Mouse (Mus musculus): ENCODE measurements around the gene Plxna3.

DNA sequence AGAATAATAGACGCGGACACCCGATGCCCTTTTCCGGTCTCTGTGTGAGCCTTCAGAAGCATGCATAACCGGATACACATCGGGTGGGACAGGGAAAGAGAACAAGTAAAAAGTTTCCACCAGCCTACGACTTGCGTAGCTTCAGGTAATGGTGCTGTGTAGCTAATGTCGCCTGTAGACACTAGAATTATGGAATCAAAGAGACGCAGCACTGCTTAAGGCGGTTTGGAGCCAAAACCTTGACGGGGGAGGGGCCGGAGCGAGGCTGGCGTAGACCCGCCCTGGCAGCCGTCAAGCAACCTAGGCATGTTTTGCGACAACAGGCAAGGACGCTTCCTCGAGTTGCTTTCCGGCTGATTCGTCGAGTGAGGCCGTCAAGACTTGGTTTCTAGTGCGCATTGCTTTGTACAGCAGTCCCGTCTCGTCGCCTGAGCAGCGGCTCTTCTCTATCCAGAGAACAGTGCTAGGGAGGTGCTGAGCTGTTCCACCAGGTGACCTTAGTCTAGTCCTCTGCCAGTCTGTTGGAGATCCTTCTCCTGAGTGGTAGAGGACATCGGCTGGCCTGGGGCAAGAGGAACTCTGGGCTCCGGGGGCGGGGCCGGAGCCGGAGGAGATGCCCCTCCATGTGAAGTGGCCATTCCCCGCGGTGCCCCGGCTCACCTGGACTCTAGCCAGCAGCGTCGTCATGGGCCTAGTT, 46.3 kb upstream of the Plxna3 start:
- TF ChIP-seq CTCF (IDR thresholded peaks at IDR 0.05; ENCODE audit: low read depth, low read length) (no peak), TAL1 (conservative IDR thresholded peaks at IDR 0.05; ENCODE audit: low read depth, low read length) (no peak)

Measured in G1E (cell line).